In genomic region chr7:112720143-112720988, GRCm38 (mm10) we compare ENCODE assay signal across 8 mouse cellular contexts. TPM values are rescaled to one million over a fixed set of nuclear protein-coding genes. Genes with fewer than 3 reads are reported as not detected.
A peak's percentile ranks its signal among the peaks of the same experiment; 100 is the strongest.
DNase-seq lines count a peak whose midpoint lies in the region; ATAC-seq and TF ChIP-seq lines count a peak whose summit lies in the region.

No protein-coding gene starts in this region.

- DNase-seq in ZHBTc4 (ENCODE audit: low read depth, low spot score): peak; percentile 26
- peak; percentile 67 to 73 for DNase-seq in cerebellum, adult 2 months
- peak; percentile 73 for DNase-seq in forebrain, postnatal 0 days
- peak; percentile 74 for DNase-seq in hindlimb bud, embryonic 11.5 days (ENCODE audit: extremely low spot score, low read depth, low spot score)
- DNase-seq in left cerebral cortex, adult 2 months (ENCODE audit: extremely low spot score in 1 of 2, low spot score in 2 of 2): peak; percentile 45 to 59
- no peak for DNase-seq in midbrain, embryonic 11.5 days (ENCODE audit: low spot score, missing footprints)
- peak; percentile 65 for DNase-seq in telencephalon, adult 2 months (ENCODE audit: low read depth, low spot score)
- no peak for DNase-seq in thymus, postnatal 4 days

- peaks cover 17% of the 10 kb centered on the region for H3K4me1 ChIP-seq in cerebellum, adult 2 months (ENCODE audit: control insufficient read depth, insufficient read depth, low read length)
- peaks cover 12% of the 10 kb centered on the region for H3K4me1 ChIP-seq in forebrain, postnatal 0 days (ENCODE audit: insufficient read depth)
- peaks cover 26% of the 10 kb centered on the region for H3K4me1 ChIP-seq in midbrain, embryonic 11.5 days (ENCODE audit: control insufficient read depth, insufficient read depth, low read length)

- no peaks in the 10 kb centered on the region for H3K36me3 ChIP-seq in forebrain, postnatal 0 days (ENCODE audit: insufficient read depth)
- no peaks in the 10 kb centered on the region for H3K36me3 ChIP-seq in midbrain, embryonic 11.5 days (ENCODE audit: control insufficient read depth, insufficient read depth, low read length)

- ATAC-seq in forebrain, postnatal 0 days: peak; percentile 59
- peak; percentile 26; the same call in 1 of the 2 replicates for ATAC-seq in midbrain, embryonic 11.5 days (ENCODE audit: low FRiP score)

- TF ChIP-seq POLR2A in cerebellum, adult 2 months (IDR thresholded peaks at IDR 0.05; ENCODE audit: borderline replicate concordance, insufficient read depth, low read length): no peak

- 12% methylated on average over 23 of the region's 23 CpGs for WGBS in cerebellum, adult 2 months
- WGBS in forebrain, postnatal 0 days: 6% methylated on average over 23 of the region's 23 CpGs
- WGBS in midbrain, embryonic 11.5 days: 28% methylated on average over 23 of the region's 23 CpGs

- TF ChIP-seq CTCF in cerebellum, adult 2 months (IDR thresholded peaks at IDR 0.05; ENCODE audit: borderline replicate concordance, insufficient read depth, low read depth, low read length): no peak
- TF ChIP-seq CTCF in forebrain, postnatal 0 days (IDR thresholded peaks at IDR 0.05; ENCODE audit: low read depth): no peak
- no peak for TF ChIP-seq CTCF in left cerebral cortex, adult 2 months (IDR thresholded peaks at IDR 0.05)

- no peaks in the 10 kb centered on the region for H3K9me3 ChIP-seq in forebrain, postnatal 0 days (ENCODE audit: low read length)
- no peaks in the 10 kb centered on the region for H3K9me3 ChIP-seq in midbrain, embryonic 11.5 days (ENCODE audit: control insufficient read depth, low read length)

- H3K4me2 ChIP-seq in forebrain, postnatal 0 days (ENCODE audit: low read depth): peak overlapping the region; percentile 49
- peak overlapping the region; percentile 25 for H3K4me2 ChIP-seq in midbrain, embryonic 11.5 days

- no peak overlapping the region for H3K27ac ChIP-seq in cerebellum, adult 2 months (ENCODE audit: insufficient read depth, low read length)
- H3K27ac ChIP-seq in forebrain, postnatal 0 days (ENCODE audit: low read depth, low read length): 0 out of 2 replicates have a peak overlapping the region, but pooled peaks have one; percentile 45
- H3K27ac ChIP-seq in left cerebral cortex, adult 2 months: no peak overlapping the region
- H3K27ac ChIP-seq in midbrain, embryonic 11.5 days (ENCODE audit: low read depth, low read length): no peak overlapping the region

- peak overlapping the region; percentile 39 for H3K4me3 ChIP-seq in cerebellum, adult 2 months (replicated peaks; ENCODE audit: insufficient read depth, low read depth, low read length)
- peak overlapping the region; percentile 18 for H3K4me3 ChIP-seq in forebrain, postnatal 0 days (ENCODE audit: low read depth, low read length)
- peak overlapping the region; percentile 12; the same call in 1 of the 2 replicates for H3K4me3 ChIP-seq in left cerebral cortex, adult 2 months
- H3K4me3 ChIP-seq in midbrain, embryonic 11.5 days (ENCODE audit: low read depth, low read length): no peak overlapping the region

- no peaks in the 10 kb centered on the region for H3K27me3 ChIP-seq in cerebellum, adult 2 months (ENCODE audit: control insufficient read depth, insufficient read depth, low read length)
- H3K27me3 ChIP-seq in forebrain, postnatal 0 days (ENCODE audit: insufficient read depth, low read length): no peaks in the 10 kb centered on the region
- no peaks in the 10 kb centered on the region for H3K27me3 ChIP-seq in midbrain, embryonic 11.5 days (ENCODE audit: control insufficient read depth, insufficient read depth, low read length)

- intact Hi-C loops in left cerebral cortex, adult 2 months (cut with DNase I): no loop called here

- peak overlapping the region; percentile 39 for H3K9ac ChIP-seq in forebrain, postnatal 0 days
- H3K9ac ChIP-seq in midbrain, embryonic 11.5 days (ENCODE audit: low read length): peak overlapping the region; percentile 1; the same call in 1 of the 2 replicates

RNA-seq across cellular contexts. Expression of gene Tead1, which starts 41.2 kb away (rescaled TPM):
- 7.2 and 8.8 TPM in 2 replicates for polyA plus RNA-seq in cerebellum, adult 2 months (2012; rRNA removed)
- total RNA-seq in forebrain, postnatal 0 days (2014; rRNA removed): 14.9 and 20.1 TPM in 2 replicates
- 1.9 and 7.8 TPM in 2 replicates for polyA plus RNA-seq in forebrain, postnatal 0 days (2015; fragmentation: Nextera tagmentation; extraction: Ambion mirVana)
- total RNA-seq in left cerebral cortex, adult 2 months (2021): 10 to 100 TPM; 12.8 to 14.6 TPM
- 12.3 and 14.3 TPM in 2 replicates for polyA plus RNA-seq in midbrain, embryonic 11.5 days (2014; fragmentation: Nextera tagmentation; extraction: Ambion mirVana)

Comparison
In these comparisons a context has a peak if more than half of its experiments do, and no peak if none do; other contexts are left out.
1. DNase-seq: peak in ZHBTc4 (single experiment), cerebellum, adult 2 months (2 of 2), forebrain, postnatal 0 days (single experiment), hindlimb bud, embryonic 11.5 days (single experiment), left cerebral cortex, adult 2 months (2 of 2) and telencephalon, adult 2 months (single experiment); none in midbrain, embryonic 11.5 days (single experiment) and thymus, postnatal 4 days (single experiment).